ENCODE assay signal across 7 mouse cellular contexts in genomic region chr12:25101389-25101788, GRCm38 (mm10). TPM values are rescaled to one million over a fixed set of nuclear protein-coding genes. Genes with fewer than 3 reads are reported as not detected.
DNase-seq lines count a peak whose midpoint lies in the region; ATAC-seq and TF ChIP-seq lines count a peak whose summit lies in the region.

No protein-coding gene starts in this region.

- no peak for TF ChIP-seq CTCF in E14TG2a.4 (conservative IDR thresholded peaks at IDR 0.05; ENCODE audit: low read length)
- no peak for TF ChIP-seq CTCF in heart, postnatal 0 days (IDR thresholded peaks at IDR 0.05; ENCODE audit: low read depth)
- TF ChIP-seq CTCF in thymus, adult 2 months (IDR thresholded peaks at IDR 0.05; ENCODE audit: borderline replicate concordance, control insufficient read depth, extremely low read depth, insufficient read depth, low read length, poor library complexity) = no peak

- peaks cover 43% of the 10 kb centered on the region for H3K27me3 ChIP-seq in E14TG2a.4 (ENCODE audit: insufficient read depth, low read length)
- no peaks in the 10 kb centered on the region for H3K27me3 ChIP-seq in heart, postnatal 0 days (ENCODE audit: control insufficient read depth, insufficient read depth, low read length)
- no peaks in the 10 kb centered on the region; the same call in 1 of the 2 replicates for H3K27me3 ChIP-seq in midbrain, embryonic 14.5 days (ENCODE audit: control insufficient read depth, insufficient read depth, low read length)
- H3K27me3 ChIP-seq in thymus, adult 2 months (ENCODE audit: control insufficient read depth, insufficient read depth, low read length) = peaks cover 13% of the 10 kb centered on the region

- H3K4me3 ChIP-seq in E14TG2a.4 (replicated peaks; ENCODE audit: low read length) = peak overlapping the region; percentile 68
- peak overlapping the region; percentile 53 for H3K4me3 ChIP-seq in heart, postnatal 0 days (ENCODE audit: low read depth, low read length)
- no peak overlapping the region for H3K4me3 ChIP-seq in midbrain, embryonic 14.5 days (replicated peaks; ENCODE audit: low read depth, low read length)
- no peak overlapping the region for H3K4me3 ChIP-seq in thymus, adult 2 months (ENCODE audit: control insufficient read depth, insufficient read depth, low read length)

- no peak for ATAC-seq in heart, postnatal 0 days (ENCODE audit: insufficient read depth, low read depth)
- no peak for ATAC-seq in midbrain, embryonic 14.5 days (ENCODE audit: low FRiP score, low TSS enrichment)

- H3K36me3 ChIP-seq in E14TG2a.4 (ENCODE audit: insufficient read depth, low read length) = no peaks in the 10 kb centered on the region
- H3K36me3 ChIP-seq in heart, postnatal 0 days (replicated peaks; ENCODE audit: control insufficient read depth, insufficient read depth, low read length) = no peaks in the 10 kb centered on the region
- no peaks in the 10 kb centered on the region for H3K36me3 ChIP-seq in midbrain, embryonic 14.5 days (ENCODE audit: control insufficient read depth, insufficient read depth, low read length)
- no peaks in the 10 kb centered on the region for H3K36me3 ChIP-seq in thymus, adult 2 months (ENCODE audit: control insufficient read depth, insufficient read depth, low read length)

- WGBS in heart, postnatal 0 days = 43% methylated on average over 5 of the region's 5 CpGs
- WGBS in midbrain, embryonic 14.5 days = 16% methylated on average over 5 of the region's 5 CpGs
- 53% methylated on average over 5 of the region's 5 CpGs for WGBS in thymus, adult 2 months

- peak overlapping the region; percentile 76 for H3K4me2 ChIP-seq in heart, postnatal 0 days (ENCODE audit: low read depth, low read length)
- H3K4me2 ChIP-seq in midbrain, embryonic 14.5 days (ENCODE audit: low read length) = peak overlapping the region; percentile 97

- H3K9ac ChIP-seq in heart, postnatal 0 days (replicated peaks; ENCODE audit: low read depth, low read length) = no peak overlapping the region
- H3K9ac ChIP-seq in midbrain, embryonic 14.5 days (replicated peaks; ENCODE audit: low read length) = no peak overlapping the region

- peaks cover 44% of the 10 kb centered on the region for H3K4me1 ChIP-seq in E14TG2a.4 (replicated peaks; ENCODE audit: low read depth, low read length)
- peaks cover 26% of the 10 kb centered on the region for H3K4me1 ChIP-seq in heart, postnatal 0 days (ENCODE audit: control insufficient read depth, insufficient read depth)
- peaks cover 36% of the 10 kb centered on the region for H3K4me1 ChIP-seq in midbrain, embryonic 14.5 days (ENCODE audit: control insufficient read depth, insufficient read depth, low read length)
- peaks cover 35% of the 10 kb centered on the region for H3K4me1 ChIP-seq in thymus, adult 2 months (replicated peaks; ENCODE audit: control insufficient read depth, insufficient read depth, low read length)

- no peak for TF ChIP-seq POLR2A in thymus, adult 2 months (IDR thresholded peaks at IDR 0.05; ENCODE audit: control insufficient read depth, extremely low read depth, insufficient read depth, low read length, poor library complexity)

- TF ChIP-seq EP300 in heart, postnatal 0 days (IDR thresholded peaks at IDR 0.05; ENCODE audit: low read depth) = no peak

- no peaks in the 10 kb centered on the region for H3K9me3 ChIP-seq in E14TG2a.4 (ENCODE audit: low read length)
- H3K9me3 ChIP-seq in heart, postnatal 0 days (replicated peaks; ENCODE audit: control insufficient read depth, low read length) = no peaks in the 10 kb centered on the region
- no peaks in the 10 kb centered on the region for H3K9me3 ChIP-seq in midbrain, embryonic 14.5 days (ENCODE audit: control insufficient read depth, low read length)

- DNase-seq in adrenal gland, postnatal 25 days = peak; percentile 41
- no peak for DNase-seq in heart, postnatal 0 days (ENCODE audit: low spot score)
- DNase-seq in kidney, postnatal 25 days = peak; percentile 62 to 67
- DNase-seq in midbrain, embryonic 14.5 days = no peak
- no peak for DNase-seq in thymus, adult 2 months
- DNase-seq in left cerebral cortex, adult 18-20 months (ENCODE audit: low spot score in 2 of 2) = no peak

- peak overlapping the region; percentile 95; the same call in 1 of the 2 replicates for H3K27ac ChIP-seq in heart, postnatal 0 days (ENCODE audit: low read depth)
- H3K27ac ChIP-seq in midbrain, embryonic 14.5 days (replicated peaks; ENCODE audit: low read depth, low read length) = 0 out of 2 replicates have a peak overlapping the region, but pooled peaks have one; percentile 95
- H3K27ac ChIP-seq in thymus, adult 2 months (ENCODE audit: control insufficient read depth, insufficient read depth, low read length) = no peak overlapping the region

RNA-seq across cellular contexts. Expression of gene Id2, which starts 4.4 kb away (rescaled TPM):
- total RNA-seq in adrenal gland, postnatal 25 days (2021) = 520 and 569 TPM in 2 replicates
- 57.7 and 83.7 TPM in 2 replicates for total RNA-seq in heart, postnatal 0 days (2014; rRNA removed; ENCODE audit: low replicate concordance)
- 131 and 136 TPM in 2 replicates for polyA plus RNA-seq in heart, postnatal 0 days (2015; fragmentation: Nextera tagmentation; extraction: Ambion mirVana)
- polyA plus RNA-seq in midbrain, embryonic 14.5 days (2014; fragmentation: Nextera tagmentation; extraction: Ambion mirVana) = 257 and 299 TPM in 2 replicates
- polyA plus RNA-seq in thymus, adult 2 months (2012; rRNA removed) = 114 and 118 TPM in 2 replicates
- total RNA-seq in left cerebral cortex, adult 18-20 months (2021) = 100 to 1,000 TPM; 127 to 156 TPM

Comparison
In these comparisons a context has a peak if more than half of its experiments do, and no peak if none do; other contexts are left out.
1. H3K4me3 ChIP-seq: peak in E14TG2a.4 (single experiment) and heart, postnatal 0 days (single experiment); none in midbrain, embryonic 14.5 days (single experiment) and thymus, adult 2 months (single experiment).
2. DNase-seq: peak in adrenal gland, postnatal 25 days (single experiment) and kidney, postnatal 25 days (2 of 2); none in heart, postnatal 0 days (single experiment), midbrain, embryonic 14.5 days (single experiment), thymus, adult 2 months (single experiment) and left cerebral cortex, adult 18-20 months (0 of 2).